Mouse (Mus musculus): ENCODE measurements around the gene Gabarapl2. TPM values are rescaled to one million over a fixed set of nuclear protein-coding genes. Genes with fewer than 3 reads are reported as not detected.

Gene Gabarapl2
- total and polyA plus RNA-seq, 3 experiments = 52.2 to 131 (median 129) TPM

DNA sequence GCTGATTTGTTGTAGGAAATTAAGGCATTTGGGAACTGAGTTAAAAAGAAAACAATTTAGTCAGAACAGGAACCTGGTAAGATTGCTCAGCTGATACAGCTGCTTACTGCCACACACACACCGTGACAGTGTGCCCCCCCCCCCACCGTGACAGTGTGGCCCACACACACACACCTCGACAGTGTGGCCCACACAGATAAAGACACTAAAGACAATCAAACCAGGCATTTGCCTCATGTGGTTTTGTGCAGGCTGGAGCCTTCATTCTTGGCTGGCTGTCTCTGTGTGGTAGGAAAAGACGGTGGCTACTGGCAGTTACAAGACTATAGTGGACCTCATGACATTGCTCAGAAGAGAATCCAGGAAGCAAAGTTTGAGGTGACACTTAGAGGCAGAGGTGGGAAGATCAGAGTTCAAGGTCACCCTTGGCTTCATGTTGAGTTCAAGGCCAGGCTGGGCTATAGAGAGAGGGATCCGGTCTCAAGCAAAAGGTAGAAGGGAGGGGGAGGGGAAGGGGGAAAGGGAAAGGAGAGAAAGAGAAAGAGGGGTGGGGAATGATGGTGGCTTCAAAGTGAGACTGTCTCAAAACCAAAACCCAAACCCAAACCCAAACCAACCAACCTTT lies 26.9 kb downstream of the Gabarapl2 start:
- no peaks in the 10 kb centered on the region for H3K27me3 ChIP-seq (ENCODE audit: control insufficient read depth, insufficient read depth, low read length)
- WGBS = 73% methylated on average over 5 of the region's 5 CpGs
- no peak for TF ChIP-seq CTCF (IDR thresholded peaks at IDR 0.05)
- no peak for TF ChIP-seq EP300 (IDR thresholded peaks at IDR 0.05; ENCODE audit: insufficient read depth, low read depth, low read length)
- no peak for TF ChIP-seq POLR2A (IDR thresholded peaks at IDR 0.05; ENCODE audit: insufficient read depth, low read depth, low read length)

DNA sequence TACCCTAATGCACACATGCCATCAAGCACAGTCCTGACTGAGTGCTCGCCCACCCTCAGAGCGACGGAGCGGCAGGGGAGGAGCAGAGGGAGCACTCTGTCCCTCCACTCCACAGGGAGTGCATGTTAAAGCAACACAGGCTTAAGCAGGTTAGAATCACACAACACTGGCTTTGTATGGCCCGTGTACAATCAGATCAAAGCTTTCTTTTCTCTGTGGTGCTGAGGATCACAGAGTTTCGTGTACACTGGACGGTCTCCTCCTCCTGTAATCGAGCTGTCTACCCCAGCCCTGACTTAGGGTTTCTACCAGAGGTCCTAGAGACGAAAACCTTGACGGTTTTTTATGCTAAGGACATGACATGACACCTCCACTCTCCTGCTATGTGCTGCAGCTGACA lies 28.0 kb downstream of the Gabarapl2 start:
- Histone ChIP-seq H3K27me3 (ENCODE audit: control insufficient read depth, insufficient read depth, low read length) (no peaks in the 10 kb centered on the region), H3K4me1 (ENCODE audit: control insufficient read depth, insufficient read depth, low read length) (no peaks in the 10 kb centered on the region), H3K9ac (ENCODE audit: low read depth, low read length) (no peak overlapping the region), H3K4me3 (no peak overlapping the region), H3K36me3 (ENCODE audit: control insufficient read depth, insufficient read depth, low read length) (no peaks in the 10 kb centered on the region), H3K27ac (no peak overlapping the region), H3K79me2 (replicated peaks; ENCODE audit: control insufficient read depth, insufficient read depth, low read length) (no peaks in the 10 kb centered on the region)
- TF ChIP-seq CTCF (IDR thresholded peaks at IDR 0.05) (no peak), EP300 (IDR thresholded peaks at IDR 0.05; ENCODE audit: insufficient read depth, low read depth, low read length) (no peak), POLR2A (IDR thresholded peaks at IDR 0.05; ENCODE audit: insufficient read depth, low read depth, low read length) (no peak)
- intact Hi-C loops (cut with DNase I) = no loop called here
- DNase-seq = no peak
- 89% methylated on average over 10 of the region's 10 CpGs for WGBS

More for the DNA sequence above, 26.9 kb downstream of the Gabarapl2 start:
- Histone ChIP-seq H3K4me3 (no peak overlapping the region), H3K27ac (no peak overlapping the region), H3K4me1 (ENCODE audit: control insufficient read depth, insufficient read depth, low read length) (no peaks in the 10 kb centered on the region), H3K79me2 (replicated peaks; ENCODE audit: control insufficient read depth, insufficient read depth, low read length) (no peaks in the 10 kb centered on the region), H3K36me3 (ENCODE audit: control insufficient read depth, insufficient read depth, low read length) (no peaks in the 10 kb centered on the region; the same call in 1 of the 2 replicates), H3K9ac (ENCODE audit: low read depth, low read length) (no peak overlapping the region)
- no peak for DNase-seq
- intact Hi-C loops (cut with DNase I) = no loop called here

GRCm38 (mm10) chr8:111968991-111969390 lies 28.5 kb downstream of the Gabarapl2 start:
- no peaks in the 10 kb centered on the region for H3K27me3 ChIP-seq (ENCODE audit: control insufficient read depth, insufficient read depth, low read length)
- H3K79me2 ChIP-seq (replicated peaks; ENCODE audit: control insufficient read depth, insufficient read depth, low read length) = no peaks in the 10 kb centered on the region
- no peaks in the 10 kb centered on the region for H3K4me1 ChIP-seq (ENCODE audit: control insufficient read depth, insufficient read depth, low read length)
- TF ChIP-seq CTCF (IDR thresholded peaks at IDR 0.05) (no peak), EP300 (IDR thresholded peaks at IDR 0.05; ENCODE audit: insufficient read depth, low read depth, low read length) (no peak), POLR2A (IDR thresholded peaks at IDR 0.05; ENCODE audit: insufficient read depth, low read depth, low read length) (no peak)
- H3K27ac ChIP-seq = no peak overlapping the region
- WGBS = 70% methylated on average over 5 of the region's 5 CpGs
- H3K4me3 ChIP-seq = no peak overlapping the region
- no peak for DNase-seq
- no peaks in the 10 kb centered on the region for H3K36me3 ChIP-seq (ENCODE audit: control insufficient read depth, insufficient read depth, low read length)
- no peak overlapping the region for H3K9ac ChIP-seq (ENCODE audit: low read depth, low read length)
- intact Hi-C loops (cut with DNase I) = no loop called here

- no peaks in the 10 kb centered on the region for H3K36me3 ChIP-seq (ENCODE audit: control insufficient read depth, insufficient read depth, low read length)
- no peaks in the 10 kb centered on the region for H3K4me1 ChIP-seq (ENCODE audit: control insufficient read depth, insufficient read depth, low read length)
- H3K79me2 ChIP-seq (replicated peaks; ENCODE audit: control insufficient read depth, insufficient read depth, low read length) = no peaks in the 10 kb centered on the region
- intact Hi-C loops (cut with DNase I) = no loop called here
- H3K27me3 ChIP-seq (ENCODE audit: control insufficient read depth, insufficient read depth, low read length) = no peaks in the 10 kb centered on the region
- no peak overlapping the region for H3K4me3 ChIP-seq
- no peak overlapping the region for H3K9ac ChIP-seq (ENCODE audit: low read depth, low read length)
- TF ChIP-seq POLR2A (IDR thresholded peaks at IDR 0.05; ENCODE audit: insufficient read depth, low read depth, low read length) (no peak), EP300 (IDR thresholded peaks at IDR 0.05; ENCODE audit: insufficient read depth, low read depth, low read length) (no peak), CTCF (IDR thresholded peaks at IDR 0.05) (no peak)
- DNase-seq = no peak
- 97% methylated on average over 12 of the region's 12 CpGs for WGBS
- H3K27ac ChIP-seq = no peak overlapping the region
Measured at GRCm38 (mm10) chr8:111974138-111974537, 33.6 kb downstream of the Gabarapl2 start.

DNA sequence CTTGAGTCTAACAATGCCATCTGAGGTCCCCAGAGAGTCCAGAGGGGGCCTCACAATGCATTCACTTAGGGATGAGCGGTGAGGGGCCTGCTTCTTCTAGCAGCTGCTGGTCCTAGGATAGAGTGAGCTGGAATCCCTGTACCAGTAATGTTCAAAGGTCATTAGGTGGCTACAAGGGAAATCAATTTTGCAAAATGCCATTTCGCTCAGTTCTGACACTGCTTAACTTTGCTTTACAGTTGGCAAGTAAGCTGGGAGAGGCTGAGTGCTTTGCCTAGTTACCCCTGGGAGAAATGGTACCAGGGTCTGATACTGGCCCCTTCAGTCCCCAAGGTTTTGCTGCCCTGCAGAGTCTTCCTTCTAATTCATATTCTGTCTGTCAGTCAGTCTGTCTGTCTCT lies 35.2 kb downstream of the Gabarapl2 start:
- no peak overlapping the region for H3K27ac ChIP-seq
- no peak overlapping the region for H3K9ac ChIP-seq (ENCODE audit: low read depth, low read length)
- no peak overlapping the region for H3K4me3 ChIP-seq
- no peak for DNase-seq
- WGBS = 86% methylated on average over 2 of the region's 2 CpGs
- TF ChIP-seq CTCF (IDR thresholded peaks at IDR 0.05) (no peak), EP300 (IDR thresholded peaks at IDR 0.05; ENCODE audit: insufficient read depth, low read depth, low read length) (no peak), POLR2A (IDR thresholded peaks at IDR 0.05; ENCODE audit: insufficient read depth, low read depth, low read length) (no peak)
- no peaks in the 10 kb centered on the region for H3K79me2 ChIP-seq (replicated peaks; ENCODE audit: control insufficient read depth, insufficient read depth, low read length)
- no peaks in the 10 kb centered on the region for H3K4me1 ChIP-seq (ENCODE audit: control insufficient read depth, insufficient read depth, low read length)
- H3K36me3 ChIP-seq (ENCODE audit: control insufficient read depth, insufficient read depth, low read length) = no peaks in the 10 kb centered on the region
- H3K27me3 ChIP-seq (ENCODE audit: control insufficient read depth, insufficient read depth, low read length) = no peaks in the 10 kb centered on the region
- intact Hi-C loops (cut with DNase I) = no loop called here

DNA sequence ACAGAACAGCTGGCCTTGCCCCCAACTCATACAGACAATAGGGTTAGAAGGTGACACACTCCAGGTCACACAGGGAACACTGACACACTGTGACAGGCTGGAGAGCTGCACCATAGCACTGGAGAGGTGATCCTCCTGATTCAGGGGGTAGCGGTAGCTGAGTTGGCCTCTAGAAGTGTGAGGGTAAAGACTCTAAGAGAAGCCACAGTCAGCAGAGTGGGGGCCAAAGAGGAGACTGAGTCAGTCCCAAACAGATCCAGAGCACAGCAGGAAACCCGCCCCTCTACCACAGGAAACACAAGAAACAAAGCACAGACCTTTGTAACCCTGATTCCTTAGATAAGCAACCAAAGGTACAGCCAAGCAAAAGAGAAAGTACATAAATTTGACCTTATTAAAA lies 35.8 kb downstream of the Gabarapl2 start:
- Histone ChIP-seq H3K27me3 (ENCODE audit: control insufficient read depth, insufficient read depth, low read length) (no peaks in the 10 kb centered on the region), H3K36me3 (ENCODE audit: control insufficient read depth, insufficient read depth, low read length) (no peaks in the 10 kb centered on the region), H3K27ac (no peak overlapping the region), H3K4me1 (ENCODE audit: control insufficient read depth, insufficient read depth, low read length) (no peaks in the 10 kb centered on the region), H3K4me3 (no peak overlapping the region), H3K9ac (ENCODE audit: low read depth, low read length) (no peak overlapping the region), H3K79me2 (replicated peaks; ENCODE audit: control insufficient read depth, insufficient read depth, low read length) (no peaks in the 10 kb centered on the region)
- DNase-seq = no peak
- TF ChIP-seq CTCF (IDR thresholded peaks at IDR 0.05) (no peak), POLR2A (IDR thresholded peaks at IDR 0.05; ENCODE audit: insufficient read depth, low read depth, low read length) (no peak), EP300 (IDR thresholded peaks at IDR 0.05; ENCODE audit: insufficient read depth, low read depth, low read length) (no peak)
- intact Hi-C loops (cut with DNase I) = no loop called here
- WGBS = 70% methylated on average over 2 of the region's 2 CpGs

All from heart, adult 2 months (tissue).